Comparison of ENCODE assay signal across 8 mouse cellular contexts in the genomic region with DNA sequence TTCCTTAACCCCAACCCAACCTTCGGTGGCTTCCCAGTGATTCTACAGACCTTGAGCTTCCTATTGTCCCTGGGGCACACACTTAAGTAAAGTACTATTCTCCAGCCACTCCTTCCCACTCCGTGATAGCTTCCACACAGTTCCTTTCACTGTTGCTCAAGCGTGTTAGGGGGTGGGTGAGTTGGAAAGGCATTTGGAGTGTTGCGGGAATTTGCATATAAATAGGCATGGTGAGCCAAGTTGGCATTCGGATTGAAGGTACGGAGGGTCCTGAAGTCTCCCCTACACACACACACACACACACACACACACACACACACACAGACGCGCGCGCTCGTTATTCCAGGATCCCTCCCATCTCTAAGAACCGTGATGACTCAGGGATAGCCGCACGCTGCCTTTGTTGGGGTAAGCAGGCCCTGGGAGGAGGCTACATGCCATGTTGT. TPM values are rescaled to one million over a fixed set of nuclear protein-coding genes. Genes with fewer than 3 reads are reported as not detected.
DNase-seq lines count a peak whose midpoint lies in the region; ATAC-seq and TF ChIP-seq lines count a peak whose summit lies in the region.

No protein-coding gene starts in this region.

- peaks cover 68% of the 10 kb centered on the region for H3K27me3 ChIP-seq in heart, embryonic 10.5 days (ENCODE audit: insufficient read depth, poor library complexity, severe bottlenecking)
- H3K27me3 ChIP-seq in testis, adult 2 months (ENCODE audit: control insufficient read depth, insufficient read depth, low read length) = no peaks in the 10 kb centered on the region
- H3K27me3 ChIP-seq in intestine, embryonic 15.5 days (replicated peaks) = peaks cover 40% of the 10 kb centered on the region
- peaks cover 51% of the 10 kb centered on the region for H3K27me3 ChIP-seq in neural tube, embryonic 15.5 days (replicated peaks)

- 1% methylated on average over 14 of the region's 14 CpGs for WGBS in heart, embryonic 10.5 days
- 3% methylated on average over 14 of the region's 14 CpGs for WGBS in intestine, embryonic 15.5 days
- under 1% methylated on average over 14 of the region's 14 CpGs for WGBS in neural tube, embryonic 15.5 days

- TF ChIP-seq CTCF in testis, adult 2 months (IDR thresholded peaks at IDR 0.05; ENCODE audit: control insufficient read depth, insufficient read depth, insufficient replicate concordance, low read depth, low read length) = no peak

- no peak for DNase-seq in heart, embryonic 10.5 days (ENCODE audit: low spot score)
- DNase-seq in heart, adult 11 months = no peak
- no peak for DNase-seq in testis, postnatal 10 days (ENCODE audit: low spot score)
- DNase-seq in cerebellum, adult 11 months = no peak
- DNase-seq in urinary bladder, adult 2 months (ENCODE audit: low spot score) = no peak

- no peaks in the 10 kb centered on the region for H3K9me3 ChIP-seq in heart, embryonic 10.5 days
- H3K9me3 ChIP-seq in intestine, embryonic 15.5 days = no peaks in the 10 kb centered on the region
- no peaks in the 10 kb centered on the region for H3K9me3 ChIP-seq in neural tube, embryonic 15.5 days (replicated peaks)

- H3K4me3 ChIP-seq in heart, embryonic 10.5 days = peak overlapping the region; percentile 77
- peak overlapping the region; percentile 73 for H3K4me3 ChIP-seq in testis, adult 2 months (ENCODE audit: control insufficient read depth, low read depth, low read length)
- H3K4me3 ChIP-seq in intestine, embryonic 15.5 days (replicated peaks) = peak overlapping the region; percentile 56
- peak overlapping the region; percentile 52 for H3K4me3 ChIP-seq in neural tube, embryonic 15.5 days (replicated peaks)

- H3K9ac ChIP-seq in intestine, embryonic 15.5 days = peak overlapping the region; percentile 62
- no peak overlapping the region for H3K9ac ChIP-seq in neural tube, embryonic 15.5 days (replicated peaks)

- TF ChIP-seq POLR2A in testis, adult 2 months (IDR thresholded peaks at IDR 0.05; ENCODE audit: control insufficient read depth, low read depth, low read length) = no peak

- H3K27ac ChIP-seq in heart, embryonic 10.5 days = peak overlapping the region; percentile 52; the same call in 1 of the 2 replicates
- no peak overlapping the region for H3K27ac ChIP-seq in testis, adult 2 months (ENCODE audit: control insufficient read depth, insufficient read depth, low read depth, low read length)
- H3K27ac ChIP-seq in intestine, embryonic 15.5 days = no peak overlapping the region
- H3K27ac ChIP-seq in neural tube, embryonic 15.5 days (replicated peaks) = no peak overlapping the region

- peak overlapping the region; percentile 100 for H3K4me2 ChIP-seq in intestine, embryonic 15.5 days (replicated peaks)
- peak overlapping the region; percentile 100 for H3K4me2 ChIP-seq in neural tube, embryonic 15.5 days

- peak; percentile 32; the same call in 1 of the 2 replicates for ATAC-seq in intestine, embryonic 15.5 days
- ATAC-seq in neural tube, embryonic 15.5 days (ENCODE audit: low FRiP score) = peak; percentile 29

- peaks cover 20% of the 10 kb centered on the region for H3K4me1 ChIP-seq in heart, embryonic 10.5 days
- peaks cover 16% of the 10 kb centered on the region for H3K4me1 ChIP-seq in testis, adult 2 months (ENCODE audit: control insufficient read depth, insufficient read depth, low read length)
- H3K4me1 ChIP-seq in intestine, embryonic 15.5 days (replicated peaks) = peaks cover 12% of the 10 kb centered on the region
- H3K4me1 ChIP-seq in neural tube, embryonic 15.5 days = peaks cover 21% of the 10 kb centered on the region

- H3K36me3 ChIP-seq in heart, embryonic 10.5 days = no peaks in the 10 kb centered on the region
- no peaks in the 10 kb centered on the region for H3K36me3 ChIP-seq in testis, adult 2 months (ENCODE audit: control insufficient read depth, insufficient read depth, low read length)
- H3K36me3 ChIP-seq in intestine, embryonic 15.5 days = no peaks in the 10 kb centered on the region
- no peaks in the 10 kb centered on the region for H3K36me3 ChIP-seq in neural tube, embryonic 15.5 days

RNA-seq across cellular contexts. Expression of a gene that starts 0.5 kb away (rescaled TPM):
- polyA plus RNA-seq in heart, embryonic 10.5 days (2016; fragmentation: Nextera tagmentation; extraction: Ambion mirVana) = 0.09 and 0.10 TPM in 2 replicates
- 1.5 and 1.6 TPM in 2 replicates for polyA plus RNA-seq in testis, adult 2 months (2012; rRNA removed)
- 0.13 and 0.21 TPM in 2 replicates for polyA plus RNA-seq in intestine, embryonic 15.5 days (2015; fragmentation: Nextera tagmentation; extraction: Ambion mirVana)
- 0.60 and 0.67 TPM in 2 replicates for polyA plus RNA-seq in neural tube, embryonic 15.5 days (2015; fragmentation: Nextera tagmentation; extraction: Ambion mirVana)
- 0.77 and 0.84 TPM in 2 replicates for polyA plus RNA-seq in urinary bladder, adult 2 months (2012; rRNA removed)

RNA-seq across cellular contexts. Expression of a gene that starts 30.4 kb away (rescaled TPM):
- polyA plus RNA-seq in heart, embryonic 10.5 days (2016; fragmentation: Nextera tagmentation; extraction: Ambion mirVana) = 96.9 and 118 TPM in 2 replicates
- 26.1 and 26.2 TPM in 2 replicates for polyA plus RNA-seq in testis, adult 2 months (2012; rRNA removed)
- polyA plus RNA-seq in intestine, embryonic 15.5 days (2015; fragmentation: Nextera tagmentation; extraction: Ambion mirVana) = 84.5 and 88.1 TPM in 2 replicates
- polyA plus RNA-seq in neural tube, embryonic 15.5 days (2015; fragmentation: Nextera tagmentation; extraction: Ambion mirVana) = 115 and 123 TPM in 2 replicates
- polyA plus RNA-seq in urinary bladder, adult 2 months (2012; rRNA removed) = 32.4 and 46.0 TPM in 2 replicates

RNA-seq across cellular contexts. Expression of a gene that starts 33.4 kb away (rescaled TPM):
- 45.1 and 54.8 TPM in 2 replicates for polyA plus RNA-seq in heart, embryonic 10.5 days (2016; fragmentation: Nextera tagmentation; extraction: Ambion mirVana)
- 31.0 and 37.0 TPM in 2 replicates for polyA plus RNA-seq in testis, adult 2 months (2012; rRNA removed)
- 74.5 and 78.2 TPM in 2 replicates for polyA plus RNA-seq in intestine, embryonic 15.5 days (2015; fragmentation: Nextera tagmentation; extraction: Ambion mirVana)
- polyA plus RNA-seq in neural tube, embryonic 15.5 days (2015; fragmentation: Nextera tagmentation; extraction: Ambion mirVana) = 74.3 and 76.2 TPM in 2 replicates
- polyA plus RNA-seq in urinary bladder, adult 2 months (2012; rRNA removed) = 115 and 119 TPM in 2 replicates

RNA-seq across cellular contexts. Expression of a gene that starts 55.2 kb away (rescaled TPM):
- 1.2 and 1.7 TPM in 2 replicates for polyA plus RNA-seq in heart, embryonic 10.5 days (2016; fragmentation: Nextera tagmentation; extraction: Ambion mirVana)
- polyA plus RNA-seq in testis, adult 2 months (2012; rRNA removed) = 3.6 and 4.3 TPM in 2 replicates
- polyA plus RNA-seq in intestine, embryonic 15.5 days (2015; fragmentation: Nextera tagmentation; extraction: Ambion mirVana) = 13.9 and 16.5 TPM in 2 replicates
- polyA plus RNA-seq in neural tube, embryonic 15.5 days (2015; fragmentation: Nextera tagmentation; extraction: Ambion mirVana) = 18.1 and 21.4 TPM in 2 replicates
- polyA plus RNA-seq in urinary bladder, adult 2 months (2012; rRNA removed) = 5.9 and 6.2 TPM in 2 replicates
